16 mouse cellular contexts compared by ENCODE assay signal in the genomic region with DNA sequence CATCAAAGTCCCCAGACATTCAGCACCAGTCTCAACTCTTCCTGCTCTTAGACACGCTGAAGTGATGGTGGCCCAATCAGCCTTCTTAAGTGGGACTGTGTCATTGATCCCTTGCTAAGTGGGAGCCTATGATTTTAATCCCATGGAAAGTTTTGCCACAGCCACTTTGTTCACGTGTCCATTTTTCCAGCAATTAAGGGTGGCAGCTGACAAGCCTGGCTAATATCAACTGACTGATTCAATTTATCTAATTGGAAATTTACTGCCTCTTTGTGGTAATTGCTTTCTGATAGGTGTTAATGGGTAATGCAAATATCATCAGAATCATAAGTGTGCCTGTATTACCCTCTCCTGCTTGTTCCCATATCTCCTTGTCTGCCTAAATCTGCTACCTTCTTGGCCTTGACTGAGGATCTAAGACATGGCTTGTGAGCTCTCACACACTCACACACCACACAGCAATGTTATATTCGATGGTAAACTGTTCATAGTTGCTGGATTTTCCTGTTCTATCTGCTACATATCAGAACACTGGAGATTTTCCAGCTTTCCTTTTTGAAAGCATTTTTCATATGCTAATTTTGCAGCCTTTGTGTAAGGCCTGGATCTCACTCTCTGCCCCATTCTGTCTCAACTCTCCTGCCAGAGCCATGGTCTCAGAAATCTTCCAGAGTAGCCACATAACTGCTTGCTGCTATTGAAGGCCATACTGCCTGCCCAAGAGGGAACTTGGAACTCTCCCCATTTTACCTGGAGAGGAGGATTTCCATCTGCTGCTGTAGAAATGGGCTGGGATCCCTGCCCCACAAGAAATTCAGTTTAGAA.
A peak's percentile ranks its signal among the peaks of the same experiment; 100 is the strongest.
DNase-seq lines count a peak whose midpoint lies in the region; ATAC-seq and TF ChIP-seq lines count a peak whose summit lies in the region.
"Had no signal": no experiment of that assay in that cellular context is flagged by ENCODE, and none has a peak within 500 bp of the region (broad histone marks: within the 10 kb centered on the region; RNA-seq: fewer than 3 reads in every experiment).

No protein-coding gene starts in this region.

- no peak overlapping the region for H3K9ac ChIP-seq in hindbrain, embryonic 16.5 days (ENCODE audit: low read depth, low read length)
- H3K9ac ChIP-seq in hindbrain, embryonic 11.5 days (ENCODE audit: low read depth, low read length): no peak overlapping the region
- no peak overlapping the region for H3K9ac ChIP-seq in forebrain, embryonic 13.5 days
- no peak overlapping the region for H3K9ac ChIP-seq in midbrain, postnatal 0 days (replicated peaks; ENCODE audit: low read length, poor library complexity, severe bottlenecking)
- H3K9ac ChIP-seq in kidney, embryonic 16.5 days (replicated peaks; ENCODE audit: low read length): no peak overlapping the region
- H3K9ac ChIP-seq: embryonic facial prominence, embryonic 15.5 days; hindbrain, embryonic 15.5 days; liver, embryonic 13.5 days had no signal

- DNase-seq in hindbrain, embryonic 11.5 days (ENCODE audit: low spot score): no peak
- DNase-seq in cerebellum, adult 2 months: peak; percentile 42 to 84
- DNase-seq in midbrain, postnatal 0 days (ENCODE audit: low spot score): peak; percentile 23
- DNase-seq in limb, embryonic 10.5 days (ENCODE audit: low spot score): no peak
- no peak for DNase-seq in adrenal gland, adult (ENCODE audit: inconsistent age in 2 of 2, low spot score in 1 of 2)
- DNase-seq: B cell, adult 2 months; kidney, adult 8-10 months; liver, embryonic 13.5 days; thymus, adult 18-20 months had no signal

- no peak overlapping the region for H3K27ac ChIP-seq in hindbrain, embryonic 16.5 days (ENCODE audit: low read depth, low read length)
- no peak overlapping the region for H3K27ac ChIP-seq in hindbrain, embryonic 11.5 days (ENCODE audit: low read depth, low read length)
- no peak overlapping the region for H3K27ac ChIP-seq in cerebellum, adult 2 months (ENCODE audit: insufficient read depth, low read length)
- peak overlapping the region; percentile 63 for H3K27ac ChIP-seq in forebrain, embryonic 13.5 days
- H3K27ac ChIP-seq in midbrain, postnatal 0 days (ENCODE audit: low read depth, low read length): no peak overlapping the region
- no peak overlapping the region for H3K27ac ChIP-seq in kidney, embryonic 16.5 days (ENCODE audit: low read length)
- H3K27ac ChIP-seq in limb, embryonic 10.5 days: no peak overlapping the region
- H3K27ac ChIP-seq: embryonic facial prominence, embryonic 15.5 days; hindbrain, embryonic 15.5 days; liver, embryonic 13.5 days had no signal

- ATAC-seq in hindbrain, embryonic 16.5 days: peak; percentile 37; the same call in 1 of the 2 replicates
- ATAC-seq in hindbrain, embryonic 11.5 days (ENCODE audit: low FRiP score): no peak
- ATAC-seq in forebrain, embryonic 13.5 days: peak; percentile 93
- no peak for ATAC-seq in midbrain, postnatal 0 days (ENCODE audit: low FRiP score)
- ATAC-seq in kidney, embryonic 16.5 days (ENCODE audit: low FRiP score, low TSS enrichment): no peak
- ATAC-seq: lung, postnatal 0 days; Patski had no signal

- WGBS in hindbrain, embryonic 16.5 days: 50% methylated on average over 3 of the region's 3 CpGs
- 71% methylated on average over 3 of the region's 3 CpGs for WGBS in hindbrain, embryonic 11.5 days
- WGBS in cerebellum, adult 2 months: 46% methylated on average over 3 of the region's 3 CpGs
- WGBS in forebrain, embryonic 13.5 days: 24% methylated on average over 3 of the region's 3 CpGs
- 41% methylated on average over 3 of the region's 3 CpGs for WGBS in midbrain, postnatal 0 days
- 68% methylated on average over 3 of the region's 3 CpGs for WGBS in kidney, embryonic 16.5 days
- 62% methylated on average over 3 of the region's 3 CpGs for WGBS in limb, embryonic 10.5 days

- no peak overlapping the region for H3K4me3 ChIP-seq in hindbrain, embryonic 16.5 days (ENCODE audit: low read length)
- no peak overlapping the region for H3K4me3 ChIP-seq in hindbrain, embryonic 11.5 days (ENCODE audit: low read depth, low read length)
- H3K4me3 ChIP-seq in cerebellum, adult 2 months (replicated peaks; ENCODE audit: insufficient read depth, low read depth, low read length): no peak overlapping the region
- no peak overlapping the region for H3K4me3 ChIP-seq in forebrain, embryonic 13.5 days
- H3K4me3 ChIP-seq in midbrain, postnatal 0 days (ENCODE audit: low read depth, low read length): no peak overlapping the region
- no peak overlapping the region for H3K4me3 ChIP-seq in kidney, embryonic 16.5 days (ENCODE audit: low read length)
- H3K4me3 ChIP-seq in limb, embryonic 10.5 days: no peak overlapping the region
- H3K4me3 ChIP-seq: embryonic facial prominence, embryonic 15.5 days; hindbrain, embryonic 15.5 days; liver, embryonic 13.5 days had no signal

- no peaks in the 10 kb centered on the region for H3K36me3 ChIP-seq in hindbrain, embryonic 16.5 days (ENCODE audit: control insufficient read depth, insufficient read depth, low read length)
- H3K36me3 ChIP-seq in hindbrain, embryonic 11.5 days (ENCODE audit: control insufficient read depth, insufficient read depth, low read length): no peaks in the 10 kb centered on the region
- H3K36me3 ChIP-seq in forebrain, embryonic 13.5 days (ENCODE audit: poor library complexity, severe bottlenecking): no peaks in the 10 kb centered on the region
- no peaks in the 10 kb centered on the region for H3K36me3 ChIP-seq in midbrain, postnatal 0 days (ENCODE audit: insufficient read depth, low read length)
- no peaks in the 10 kb centered on the region for H3K36me3 ChIP-seq in kidney, embryonic 16.5 days (ENCODE audit: insufficient read depth, low read length)
- H3K36me3 ChIP-seq in limb, embryonic 10.5 days: no peaks in the 10 kb centered on the region
- H3K36me3 ChIP-seq: embryonic facial prominence, embryonic 15.5 days; hindbrain, embryonic 15.5 days; liver, embryonic 13.5 days had no signal

- no peaks in the 10 kb centered on the region for H3K4me1 ChIP-seq in hindbrain, embryonic 16.5 days (ENCODE audit: control insufficient read depth, insufficient read depth, low read depth, low read length)
- H3K4me1 ChIP-seq in hindbrain, embryonic 11.5 days (replicated peaks; ENCODE audit: control insufficient read depth, insufficient read depth, low read length): no peaks in the 10 kb centered on the region
- peaks cover 7% of the 10 kb centered on the region for H3K4me1 ChIP-seq in cerebellum, adult 2 months (ENCODE audit: control insufficient read depth, insufficient read depth, low read length)
- H3K4me1 ChIP-seq in forebrain, embryonic 13.5 days: peaks cover 17% of the 10 kb centered on the region
- no peaks in the 10 kb centered on the region for H3K4me1 ChIP-seq in midbrain, postnatal 0 days (ENCODE audit: insufficient read depth, low read length)
- no peaks in the 10 kb centered on the region for H3K4me1 ChIP-seq in kidney, embryonic 16.5 days (ENCODE audit: insufficient read depth, low read length)
- no peaks in the 10 kb centered on the region for H3K4me1 ChIP-seq in limb, embryonic 10.5 days
- H3K4me1 ChIP-seq: embryonic facial prominence, embryonic 15.5 days; hindbrain, embryonic 15.5 days; liver, embryonic 13.5 days had no signal

- TF ChIP-seq CTCF in cerebellum, adult 2 months (IDR thresholded peaks at IDR 0.05; ENCODE audit: borderline replicate concordance, insufficient read depth, low read depth, low read length): no peak
- no peak for TF ChIP-seq CTCF in midbrain, postnatal 0 days (IDR thresholded peaks at IDR 0.05)

- TF ChIP-seq POLR2A in cerebellum, adult 2 months (IDR thresholded peaks at IDR 0.05; ENCODE audit: borderline replicate concordance, insufficient read depth, low read length): no peak

- H3K4me2 ChIP-seq in hindbrain, embryonic 16.5 days (ENCODE audit: low read length): no peak overlapping the region
- no peak overlapping the region for H3K4me2 ChIP-seq in hindbrain, embryonic 11.5 days (replicated peaks; ENCODE audit: low read depth, low read length)
- H3K4me2 ChIP-seq in forebrain, embryonic 13.5 days: no peak overlapping the region
- no peak overlapping the region for H3K4me2 ChIP-seq in midbrain, postnatal 0 days (ENCODE audit: low read depth, low read length, poor library complexity, severe bottlenecking)
- H3K4me2 ChIP-seq in kidney, embryonic 16.5 days (replicated peaks; ENCODE audit: low read depth, low read length): no peak overlapping the region
- H3K4me2 ChIP-seq: embryonic facial prominence, embryonic 15.5 days; hindbrain, embryonic 15.5 days; liver, embryonic 13.5 days had no signal

- no peaks in the 10 kb centered on the region for H3K27me3 ChIP-seq in hindbrain, embryonic 16.5 days (replicated peaks; ENCODE audit: control insufficient read depth, insufficient read depth, low read length)
- H3K27me3 ChIP-seq in hindbrain, embryonic 11.5 days (ENCODE audit: control insufficient read depth, insufficient read depth, low read length): no peaks in the 10 kb centered on the region
- no peaks in the 10 kb centered on the region for H3K27me3 ChIP-seq in cerebellum, adult 2 months (ENCODE audit: control insufficient read depth, insufficient read depth, low read length)
- H3K27me3 ChIP-seq in forebrain, embryonic 13.5 days: no peaks in the 10 kb centered on the region
- H3K27me3 ChIP-seq in midbrain, postnatal 0 days (ENCODE audit: insufficient read depth, low read length): no peaks in the 10 kb centered on the region
- H3K27me3 ChIP-seq in kidney, embryonic 16.5 days (ENCODE audit: insufficient read depth, low read length): no peaks in the 10 kb centered on the region
- H3K27me3 ChIP-seq in limb, embryonic 10.5 days (ENCODE audit: low read depth, poor library complexity, severe bottlenecking): no peaks in the 10 kb centered on the region
- H3K27me3 ChIP-seq: embryonic facial prominence, embryonic 15.5 days; hindbrain, embryonic 15.5 days; liver, embryonic 13.5 days; Patski had no signal

- no peaks in the 10 kb centered on the region for H3K9me3 ChIP-seq in hindbrain, embryonic 16.5 days (ENCODE audit: control insufficient read depth, low read length)
- H3K9me3 ChIP-seq in hindbrain, embryonic 11.5 days (ENCODE audit: control insufficient read depth, low read length): no peaks in the 10 kb centered on the region
- H3K9me3 ChIP-seq in forebrain, embryonic 13.5 days (replicated peaks): no peaks in the 10 kb centered on the region
- H3K9me3 ChIP-seq in midbrain, postnatal 0 days (ENCODE audit: low read length): no peaks in the 10 kb centered on the region
- H3K9me3 ChIP-seq in kidney, embryonic 16.5 days (ENCODE audit: low read length): no peaks in the 10 kb centered on the region
- no peaks in the 10 kb centered on the region for H3K9me3 ChIP-seq in limb, embryonic 10.5 days (replicated peaks)
- H3K9me3 ChIP-seq: embryonic facial prominence, embryonic 15.5 days; hindbrain, embryonic 15.5 days; liver, embryonic 13.5 days had no signal

Comparison
In these comparisons a context has a peak if more than half of its experiments do, and no peak if none do; other contexts are left out.
1. ATAC-seq: peak in hindbrain, embryonic 16.5 days (single experiment) and forebrain, embryonic 13.5 days (single experiment); none in hindbrain, embryonic 11.5 days (single experiment), midbrain, postnatal 0 days (single experiment) and kidney, embryonic 16.5 days (single experiment).
2. DNase-seq: peak in cerebellum, adult 2 months (2 of 2) and midbrain, postnatal 0 days (single experiment); none in hindbrain, embryonic 11.5 days (single experiment), limb, embryonic 10.5 days (single experiment) and adrenal gland, adult (0 of 2).